Mouse (Mus musculus) liver, embryonic 16.5 days (tissue): ENCODE measurements around the gene Chp2. TPM values are rescaled to one million over a fixed set of nuclear protein-coding genes. Genes with fewer than 3 reads are reported as not detected.

Experiments
- polyA plus RNA-seq: library from polyadenylated mRNA; unstranded; fragments of >200 nt; fragmentation: Nextera tagmentation; extraction: Ambion mirVana; gene quantifications from 2 replicates; pipeline ENCODE4 v1.2.1, GENCODE M21; 2015

Chp2 gene
- polyA plus RNA-seq, 1 experiment from 2014 or later = 3.1 TPM

Other genes starting within 250 kb of the Chp2 start
- gene Cog7, start 237.8 kb upstream of the Chp2 start, polyA plus RNA-seq = 9.6 and 9.9 TPM in 2 replicates
- gene Gga2, start 198.3 kb upstream of the Chp2 start, polyA plus RNA-seq = 32.6 and 34.6 TPM in 2 replicates
- gene Ubfd1, start 152.3 kb upstream of the Chp2 start, polyA plus RNA-seq = 12.4 and 14.7 TPM in 2 replicates
- 7.4 and 8.2 TPM in 2 replicates for gene Ears2, start 152.2 kb upstream of the Chp2 start, polyA plus RNA-seq
- gene Ndufab1, start 117.6 kb upstream of the Chp2 start, polyA plus RNA-seq = 389 and 415 TPM in 2 replicates
- 10.5 and 11.1 TPM in 2 replicates for gene Palb2, start 86.5 kb upstream of the Chp2 start, polyA plus RNA-seq
- gene Dctn5, start 86.5 kb upstream of the Chp2 start, polyA plus RNA-seq = 44.8 and 45.5 TPM in 2 replicates
- 92.9 and 99.1 TPM in 2 replicates for gene Plk1, start 60.1 kb upstream of the Chp2 start, polyA plus RNA-seq
- gene Ern2, start 33.3 kb upstream of the Chp2 start, polyA plus RNA-seq = not detected in 2 replicates
- 4.7 and 4.8 TPM in 2 replicates for gene Prkcb, start 69.3 kb downstream of the Chp2 start, polyA plus RNA-seq